Mouse (Mus musculus): ENCODE measurements around the gene Arhgef26. TPM values are rescaled to one million over a fixed set of nuclear protein-coding genes. Genes with fewer than 3 reads are reported as not detected.
A peak's percentile ranks its signal among the peaks of the same experiment; 100 is the strongest.

The Arhgef26 gene
- polyA plus RNA-seq, 1 experiment from 2014 or later: 13.6 TPM

GRCm38 (mm10) chr3:62414926-62415325 is 76.8 kb downstream of the Arhgef26 start:
- Histone ChIP-seq H3K36me3 (ENCODE audit: insufficient read depth) (no peaks in the 10 kb centered on the region), H3K27ac (ENCODE audit: low read depth) (no peak overlapping the region), H3K9me3 (ENCODE audit: low read depth, low read length) (no peaks in the 10 kb centered on the region), H3K4me2 (no peak overlapping the region), H3K4me3 (ENCODE audit: low read depth, low read length) (no peak overlapping the region), H3K9ac (no peak overlapping the region), H3K27me3 (ENCODE audit: insufficient read depth, low read length) (no peaks in the 10 kb centered on the region), H3K4me1 (ENCODE audit: insufficient read depth) (no peaks in the 10 kb centered on the region)
- 93% methylated on average over 4 of the region's 4 CpGs for WGBS
- ATAC-seq (ENCODE audit: insufficient read depth) (no peak), DNase-seq (no peak)
- no peak for TF ChIP-seq CTCF (IDR thresholded peaks at IDR 0.05; ENCODE audit: low read depth)

GRCm38 (mm10) chr3:62417458-62417857 is 79.3 kb downstream of the Arhgef26 start:
- no peak overlapping the region for H3K27ac ChIP-seq (ENCODE audit: low read depth)
- H3K4me3 ChIP-seq (ENCODE audit: low read depth, low read length): no peak overlapping the region
- ATAC-seq (ENCODE audit: insufficient read depth) (no peak), DNase-seq (no peak)
- H3K36me3 ChIP-seq (ENCODE audit: insufficient read depth): no peaks in the 10 kb centered on the region
- no peaks in the 10 kb centered on the region for H3K9me3 ChIP-seq (ENCODE audit: low read depth, low read length)
- 86% methylated on average over 6 of the region's 6 CpGs for WGBS
- no peaks in the 10 kb centered on the region for H3K4me1 ChIP-seq (ENCODE audit: insufficient read depth)
- no peak overlapping the region for H3K9ac ChIP-seq
- no peak for TF ChIP-seq CTCF (IDR thresholded peaks at IDR 0.05; ENCODE audit: low read depth)
- no peaks in the 10 kb centered on the region for H3K27me3 ChIP-seq (ENCODE audit: insufficient read depth, low read length)
- H3K4me2 ChIP-seq: no peak overlapping the region

GRCm38 (mm10) chr3:62418387-62419138 is 80.4 kb downstream of the Arhgef26 start:
- no peak overlapping the region for H3K9ac ChIP-seq
- ATAC-seq (ENCODE audit: insufficient read depth) (no peak), DNase-seq (no peak)
- TF ChIP-seq CTCF (IDR thresholded peaks at IDR 0.05; ENCODE audit: low read depth): no peak
- no peaks in the 10 kb centered on the region for H3K36me3 ChIP-seq (ENCODE audit: insufficient read depth)
- 95% methylated on average over 6 of the region's 6 CpGs for WGBS
- no peaks in the 10 kb centered on the region for H3K27me3 ChIP-seq (ENCODE audit: insufficient read depth, low read length)
- H3K4me1 ChIP-seq (ENCODE audit: insufficient read depth): no peaks in the 10 kb centered on the region
- no peak overlapping the region for H3K27ac ChIP-seq (ENCODE audit: low read depth)
- no peak overlapping the region for H3K4me2 ChIP-seq
- no peaks in the 10 kb centered on the region for H3K9me3 ChIP-seq (ENCODE audit: low read depth, low read length)
- H3K4me3 ChIP-seq (ENCODE audit: low read depth, low read length): no peak overlapping the region

GRCm38 (mm10) chr3:62433675-62434074 is 95.5 kb downstream of the Arhgef26 start:
- Histone ChIP-seq H3K9ac (no peak overlapping the region), H3K9me3 (ENCODE audit: low read depth, low read length) (no peaks in the 10 kb centered on the region)
- WGBS: 42% methylated on average over 4 of the region's 4 CpGs

GRCm38 (mm10) chr3:62435923-62436322 is 97.8 kb downstream of the Arhgef26 start:
- no peak overlapping the region for H3K27ac ChIP-seq (ENCODE audit: low read depth)
- H3K4me1 ChIP-seq (ENCODE audit: insufficient read depth): no peaks in the 10 kb centered on the region
- no peak for DNase-seq
- no peak overlapping the region for H3K4me3 ChIP-seq (ENCODE audit: low read depth, low read length)
- no peak overlapping the region for H3K9ac ChIP-seq
- no peak for ATAC-seq (ENCODE audit: insufficient read depth)
- H3K36me3 ChIP-seq (ENCODE audit: insufficient read depth): no peaks in the 10 kb centered on the region
- no peaks in the 10 kb centered on the region for H3K9me3 ChIP-seq (ENCODE audit: low read depth, low read length)
- TF ChIP-seq CTCF (IDR thresholded peaks at IDR 0.05; ENCODE audit: low read depth): no peak
- no peaks in the 10 kb centered on the region for H3K27me3 ChIP-seq (ENCODE audit: insufficient read depth, low read length)
- no peak overlapping the region for H3K4me2 ChIP-seq

More at GRCm38 (mm10) chr3:62433675-62434074, 95.5 kb downstream of the Arhgef26 start:
- Histone ChIP-seq H3K4me3 (ENCODE audit: low read depth, low read length) (no peak overlapping the region), H3K4me2 (no peak overlapping the region), H3K4me1 (ENCODE audit: insufficient read depth) (no peaks in the 10 kb centered on the region), H3K36me3 (ENCODE audit: insufficient read depth) (no peaks in the 10 kb centered on the region), H3K27me3 (ENCODE audit: insufficient read depth, low read length) (no peaks in the 10 kb centered on the region), H3K27ac (ENCODE audit: low read depth) (no peak overlapping the region)
- DNase-seq: peak; percentile 18
- peak; percentile 66; the same call in 1 of the 2 replicates for ATAC-seq (ENCODE audit: insufficient read depth)
- no peak for TF ChIP-seq CTCF (IDR thresholded peaks at IDR 0.05; ENCODE audit: low read depth)

- H3K9me3 ChIP-seq (ENCODE audit: low read depth, low read length): no peaks in the 10 kb centered on the region
- TF ChIP-seq CTCF (IDR thresholded peaks at IDR 0.05; ENCODE audit: low read depth): no peak
- WGBS: 69% methylated on average over 5 of the region's 5 CpGs
- DNase-seq (no peak), ATAC-seq (ENCODE audit: insufficient read depth) (no peak)
- no peaks in the 10 kb centered on the region for H3K27me3 ChIP-seq (ENCODE audit: insufficient read depth, low read length)
- H3K9ac ChIP-seq: no peak overlapping the region
- H3K36me3 ChIP-seq (ENCODE audit: insufficient read depth): no peaks in the 10 kb centered on the region
- no peak overlapping the region for H3K4me3 ChIP-seq (ENCODE audit: low read depth, low read length)
- no peak overlapping the region for H3K27ac ChIP-seq (ENCODE audit: low read depth)
- H3K4me1 ChIP-seq (ENCODE audit: insufficient read depth): no peaks in the 10 kb centered on the region
- no peak overlapping the region for H3K4me2 ChIP-seq
Observed at GRCm38 (mm10) chr3:62440431-62440969, 102.4 kb downstream of the Arhgef26 start.

- TF ChIP-seq CTCF (IDR thresholded peaks at IDR 0.05; ENCODE audit: low read depth): no peak
- 0 out of 2 replicates have a peak, but pooled peaks cover 4% of the 10 kb centered on the region for H3K4me1 ChIP-seq (ENCODE audit: insufficient read depth)
- H3K27me3 ChIP-seq (ENCODE audit: insufficient read depth, low read length): no peaks in the 10 kb centered on the region
- peak overlapping the region; percentile 46; the same call in 1 of the 2 replicates for H3K27ac ChIP-seq (ENCODE audit: low read depth)
- H3K4me3 ChIP-seq (ENCODE audit: low read depth, low read length): no peak overlapping the region
- peaks cover 8% of the 10 kb centered on the region; the same call in 1 of the 2 replicates for H3K36me3 ChIP-seq (ENCODE audit: insufficient read depth)
- WGBS: 72% methylated on average over 12 of the region's 12 CpGs
- peak; percentile 77 for ATAC-seq (ENCODE audit: insufficient read depth)
- H3K9ac ChIP-seq: no peak overlapping the region
- H3K4me2 ChIP-seq: no peak overlapping the region
- no peaks in the 10 kb centered on the region for H3K9me3 ChIP-seq (ENCODE audit: low read depth, low read length)
- DNase-seq: peak; percentile 62
Observed at GRCm38 (mm10) chr3:62443582-62444194, 105.5 kb downstream of the Arhgef26 start.
